Mouse (Mus musculus): ENCODE results near the gene Repin1.

- no peak for TF ChIP-seq CTCF (IDR thresholded peaks at IDR 0.05)
- TF ChIP-seq EP300 (IDR thresholded peaks at IDR 0.05; ENCODE audit: insufficient read depth, low read depth, low read length): no peak
These were observed 12.4 kb upstream of the Repin1 start for GRCm38 (mm10) chr6:48581257-48581656.
